In genomic region chr8:69874155-69874554, GRCm38 (mm10) we compare ENCODE assay signal across 9 mouse cellular contexts. TPM values are rescaled to one million over a fixed set of nuclear protein-coding genes. Genes with fewer than 3 reads are reported as not detected.
DNase-seq lines count a peak whose midpoint lies in the region; ATAC-seq and TF ChIP-seq lines count a peak whose summit lies in the region.
"Had no signal": no experiment of that assay in that cellular context is flagged by ENCODE, and none has a peak within 500 bp of the region (broad histone marks: within the 10 kb centered on the region; RNA-seq: fewer than 3 reads in every experiment).

No protein-coding gene starts in this region.

- no peak overlapping the region for H3K27ac ChIP-seq in forebrain, embryonic 10.5 days
- H3K27ac ChIP-seq in forebrain, embryonic 16.5 days (ENCODE audit: low read length) = no peak overlapping the region
- peak overlapping the region; percentile 85 for H3K27ac ChIP-seq in gastrocnemius, adult 2 months
- H3K27ac ChIP-seq: hindbrain, embryonic 15.5 days had no signal

- no peak overlapping the region for H3K4me2 ChIP-seq in forebrain, embryonic 16.5 days (ENCODE audit: low read length)
- H3K4me2 ChIP-seq: hindbrain, embryonic 15.5 days had no signal

- peaks cover 9% of the 10 kb centered on the region; the same call in 1 of the 2 replicates for H3K4me1 ChIP-seq in forebrain, embryonic 10.5 days
- H3K4me1 ChIP-seq in forebrain, embryonic 16.5 days (replicated peaks; ENCODE audit: control insufficient read depth, insufficient read depth, low read length) = no peaks in the 10 kb centered on the region
- H3K4me1 ChIP-seq: hindbrain, embryonic 15.5 days had no signal

- intact Hi-C loops in gastrocnemius, adult 2 months (cut with DNase I) = loop anchor here (1.0 to 10.0 kb wide), 3 partner anchors 17 to 249 kb away; partner anchors contain the start of gene Zfp868
- intact Hi-C loops in left cerebral cortex, postnatal 4 days (cut with DNase I) = no loop called here

- 17% methylated on average over 9 of the region's 9 CpGs for WGBS in forebrain, embryonic 10.5 days
- 11% methylated on average over 9 of the region's 9 CpGs for WGBS in forebrain, embryonic 16.5 days

- peak; percentile 66 for DNase-seq in forebrain, embryonic 10.5 days (ENCODE audit: extremely low spot score, low spot score)
- peak; percentile 46 for DNase-seq in ovary, postnatal 36 days (ENCODE audit: low spot score)
- DNase-seq in ovary, adult 18-20 months (ENCODE audit: low spot score) = no peak
- peak; percentile 50 for DNase-seq in c-Kit-positive CD71-negative TER-119-negative erythroid progenitor cells, embryonic 14.5 days (ENCODE audit: low read depth)
- peak; percentile 77 for DNase-seq in gastrocnemius, adult 2 months
- peak; percentile 58 for DNase-seq in left cerebral cortex, postnatal 4 days
- peak; percentile 62 for DNase-seq in right cerebral cortex, postnatal 14 days

- peaks cover 32% of the 10 kb centered on the region for H3K36me3 ChIP-seq in forebrain, embryonic 10.5 days (replicated peaks)
- H3K36me3 ChIP-seq in forebrain, embryonic 16.5 days (ENCODE audit: control insufficient read depth, insufficient read depth) = no peaks in the 10 kb centered on the region; the same call in 1 of the 2 replicates
- H3K36me3 ChIP-seq: hindbrain, embryonic 15.5 days had no signal

- no peak overlapping the region for H3K9ac ChIP-seq in forebrain, embryonic 16.5 days (replicated peaks; ENCODE audit: low read depth, low read length)
- H3K9ac ChIP-seq: hindbrain, embryonic 15.5 days had no signal

- peaks cover 48% of the 10 kb centered on the region for H3K27me3 ChIP-seq in forebrain, embryonic 10.5 days (ENCODE audit: poor library complexity, severe bottlenecking)
- peaks cover 2% of the 10 kb centered on the region for H3K27me3 ChIP-seq in forebrain, embryonic 16.5 days (replicated peaks; ENCODE audit: control insufficient read depth, insufficient read depth, low read length)

- H3K4me3 ChIP-seq in forebrain, embryonic 10.5 days = no peak overlapping the region
- H3K4me3 ChIP-seq in forebrain, embryonic 16.5 days (replicated peaks; ENCODE audit: low read length) = no peak overlapping the region
- peak overlapping the region; percentile 30 for H3K4me3 ChIP-seq in gastrocnemius, adult 2 months
- H3K4me3 ChIP-seq: hindbrain, embryonic 15.5 days had no signal

- ATAC-seq in forebrain, embryonic 16.5 days = no peak

- TF ChIP-seq CTCF in gastrocnemius, adult 2 months (IDR thresholded peaks at IDR 0.05) = peak; percentile 97

- H3K9me3 ChIP-seq in forebrain, embryonic 10.5 days = no peaks in the 10 kb centered on the region
- H3K9me3 ChIP-seq in forebrain, embryonic 16.5 days (ENCODE audit: control insufficient read depth, low read length) = no peaks in the 10 kb centered on the region
- H3K9me3 ChIP-seq: hindbrain, embryonic 15.5 days had no signal

RNA-seq across cellular contexts. Expression of gene Cilp2, which starts 13.3 kb away (rescaled TPM):
- polyA plus RNA-seq in forebrain, embryonic 10.5 days (2016; fragmentation: Nextera tagmentation; extraction: Ambion mirVana) = 0.36 and 0.53 TPM in 2 replicates
- polyA plus RNA-seq in forebrain, embryonic 16.5 days (2015; fragmentation: Nextera tagmentation; extraction: Ambion mirVana) = 4.9 and 5.0 TPM in 2 replicates
- total RNA-seq in gastrocnemius, adult 2 months (2021) = 10 to 100 TPM in 1 of 2 experiments, 1 to 10 TPM in 1; 3.5 to 18.9 TPM
- 1 to 10 TPM; 4.5 to 4.7 TPM for total RNA-seq in left cerebral cortex, postnatal 4 days (2021)

RNA-seq across cellular contexts. Expression of gene Tssk6, which starts 27.8 kb away (rescaled TPM):
- polyA plus RNA-seq in forebrain, embryonic 10.5 days (2016; fragmentation: Nextera tagmentation; extraction: Ambion mirVana) = 5.1 and 5.3 TPM in 2 replicates
- polyA plus RNA-seq in forebrain, embryonic 16.5 days (2015; fragmentation: Nextera tagmentation; extraction: Ambion mirVana) = 2.7 and 2.8 TPM in 2 replicates
- not detected for total RNA-seq in gastrocnemius, adult 2 months (2021)
- total RNA-seq in left cerebral cortex, postnatal 4 days (2021) = not detected

RNA-seq across cellular contexts. Expression of gene Ndufa13, which starts 28.2 kb away (rescaled TPM):
- polyA plus RNA-seq in forebrain, embryonic 10.5 days (2016; fragmentation: Nextera tagmentation; extraction: Ambion mirVana) = 165 and 170 TPM in 2 replicates
- 144 and 145 TPM in 2 replicates for polyA plus RNA-seq in forebrain, embryonic 16.5 days (2015; fragmentation: Nextera tagmentation; extraction: Ambion mirVana)
- total RNA-seq in gastrocnemius, adult 2 months (2021) = 100 to 1,000 TPM; 312 to 399 TPM
- 10 to 100 TPM; 79.0 to 86.6 TPM for total RNA-seq in left cerebral cortex, postnatal 4 days (2021)

RNA-seq across cellular contexts. Expression of gene Yjefn3, which starts 28.4 kb away (rescaled TPM):
- polyA plus RNA-seq in forebrain, embryonic 10.5 days (2016; fragmentation: Nextera tagmentation; extraction: Ambion mirVana) = 3.8 and 5.1 TPM in 2 replicates
- polyA plus RNA-seq in forebrain, embryonic 16.5 days (2015; fragmentation: Nextera tagmentation; extraction: Ambion mirVana) = 6.7 and 10.1 TPM in 2 replicates
- 10 to 100 TPM in 1 of 2 experiments, 1 to 10 TPM in 1; 9.5 to 14.5 TPM for total RNA-seq in gastrocnemius, adult 2 months (2021)
- total RNA-seq in left cerebral cortex, postnatal 4 days (2021) = 10 to 100 TPM in 1 of 2 experiments, 1 to 10 TPM in 1; 9.5 to 10.4 TPM

RNA-seq across cellular contexts. Expression of gene Pbx4, which starts 41.9 kb away (rescaled TPM):
- polyA plus RNA-seq in forebrain, embryonic 10.5 days (2016; fragmentation: Nextera tagmentation; extraction: Ambion mirVana) = 41.6 and 45.7 TPM in 2 replicates
- polyA plus RNA-seq in forebrain, embryonic 16.5 days (2015; fragmentation: Nextera tagmentation; extraction: Ambion mirVana) = 47.2 and 48.0 TPM in 2 replicates
- not detected for total RNA-seq in gastrocnemius, adult 2 months (2021)
- 10 to 100 TPM; 24.3 to 25.0 TPM for total RNA-seq in left cerebral cortex, postnatal 4 days (2021)
